Mouse (Mus musculus): ENCODE measurements around the gene Ccng2. TPM values are rescaled to one million over a fixed set of nuclear protein-coding genes. Genes with fewer than 3 reads are reported as not detected.

Ccng2 gene
- polyA plus RNA-seq, 1 experiment: 5.5 TPM

DNA sequence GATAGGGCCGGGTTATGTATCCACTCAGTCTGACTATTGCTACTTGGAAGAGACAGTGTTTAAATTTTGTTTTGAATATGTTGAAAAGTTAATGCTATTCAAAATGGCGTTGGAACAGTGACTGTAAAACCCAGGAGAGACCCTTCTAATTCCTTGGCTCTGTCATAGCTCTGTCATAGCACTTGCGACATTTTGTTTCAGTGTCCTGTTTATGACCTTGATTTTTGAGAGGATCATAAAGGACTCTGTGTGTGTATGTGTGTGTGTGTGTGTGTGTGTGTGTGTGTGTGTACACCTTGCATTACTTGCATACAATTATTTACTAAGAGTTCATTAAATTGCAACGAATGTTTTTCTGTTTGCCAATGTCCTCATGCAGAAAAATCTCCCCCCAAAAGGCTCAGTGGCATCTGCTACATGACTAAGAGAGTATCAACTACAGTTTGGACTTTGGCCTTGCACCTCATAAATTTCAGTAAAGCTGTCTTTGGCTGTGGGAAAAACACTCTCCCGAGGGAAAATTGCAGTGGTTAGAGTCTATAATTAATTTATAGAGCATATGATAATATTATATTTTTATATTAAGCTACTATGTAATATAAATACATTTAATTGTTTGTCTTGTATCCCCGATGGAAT is 17.0 kb upstream of the Ccng2 start:
- Histone ChIP-seq H3K4me1 (ENCODE audit: control insufficient read depth, insufficient read depth, low read length) (no peaks in the 10 kb centered on the region), H3K27ac (ENCODE audit: control insufficient read depth, insufficient read depth, low read depth, low read length) (no peak overlapping the region), H3K4me3 (ENCODE audit: control insufficient read depth, low read depth, low read length) (no peak overlapping the region), H3K27me3 (ENCODE audit: control insufficient read depth, insufficient read depth, low read length) (no peaks in the 10 kb centered on the region), H3K36me3 (ENCODE audit: control insufficient read depth, insufficient read depth, low read length) (no peaks in the 10 kb centered on the region)
- TF ChIP-seq POLR2A (IDR thresholded peaks at IDR 0.05; ENCODE audit: control insufficient read depth, low read depth, low read length) (no peak), CTCF (IDR thresholded peaks at IDR 0.05; ENCODE audit: control insufficient read depth, insufficient read depth, insufficient replicate concordance, low read depth, low read length) (no peak)

DNA sequence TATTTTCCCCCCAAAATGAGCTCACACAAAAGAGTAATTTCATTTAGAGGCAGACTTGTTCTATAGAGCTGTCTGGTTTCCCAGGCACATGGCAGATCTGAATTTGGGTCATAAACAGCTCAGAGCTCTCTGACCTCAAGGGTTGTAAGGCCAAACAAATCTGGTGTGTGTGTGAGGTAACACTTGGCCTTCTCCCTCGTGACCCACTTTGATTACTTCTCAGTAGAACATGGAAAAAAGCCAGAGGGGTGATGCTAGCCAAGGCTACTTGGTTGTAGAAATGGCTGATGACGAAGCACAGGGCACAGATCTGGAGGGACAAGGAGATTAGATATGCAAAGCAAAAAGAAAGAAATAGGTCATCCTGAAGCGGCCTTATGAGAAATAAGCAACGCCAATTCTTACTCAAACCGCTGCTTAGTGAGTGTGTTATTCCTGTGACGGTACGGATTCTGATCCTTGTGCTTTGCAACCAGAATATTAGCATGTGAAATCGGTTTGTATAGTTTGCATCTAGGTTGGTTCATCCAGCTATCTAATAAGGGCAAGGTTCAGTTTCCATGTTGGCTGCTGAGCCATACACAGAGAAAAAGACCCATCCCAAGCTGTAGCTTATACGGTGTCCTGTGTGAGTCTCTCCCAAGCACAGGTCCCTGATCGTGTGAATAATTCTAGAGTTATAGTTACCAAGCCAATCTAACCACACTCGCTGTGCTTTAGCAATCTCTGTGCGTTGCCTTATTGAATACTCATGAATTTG is 15.9 kb upstream of the Ccng2 start:
- no peaks in the 10 kb centered on the region for H3K36me3 ChIP-seq (ENCODE audit: control insufficient read depth, insufficient read depth, low read length)
- H3K4me1 ChIP-seq (ENCODE audit: control insufficient read depth, insufficient read depth, low read length): no peaks in the 10 kb centered on the region
- no peak overlapping the region for H3K4me3 ChIP-seq (ENCODE audit: control insufficient read depth, low read depth, low read length)
- TF ChIP-seq CTCF (IDR thresholded peaks at IDR 0.05; ENCODE audit: control insufficient read depth, insufficient read depth, insufficient replicate concordance, low read depth, low read length) (no peak), POLR2A (IDR thresholded peaks at IDR 0.05; ENCODE audit: control insufficient read depth, low read depth, low read length) (no peak)
- no peaks in the 10 kb centered on the region for H3K27me3 ChIP-seq (ENCODE audit: control insufficient read depth, insufficient read depth, low read length)
- no peak overlapping the region for H3K27ac ChIP-seq (ENCODE audit: control insufficient read depth, insufficient read depth, low read depth, low read length)

DNA sequence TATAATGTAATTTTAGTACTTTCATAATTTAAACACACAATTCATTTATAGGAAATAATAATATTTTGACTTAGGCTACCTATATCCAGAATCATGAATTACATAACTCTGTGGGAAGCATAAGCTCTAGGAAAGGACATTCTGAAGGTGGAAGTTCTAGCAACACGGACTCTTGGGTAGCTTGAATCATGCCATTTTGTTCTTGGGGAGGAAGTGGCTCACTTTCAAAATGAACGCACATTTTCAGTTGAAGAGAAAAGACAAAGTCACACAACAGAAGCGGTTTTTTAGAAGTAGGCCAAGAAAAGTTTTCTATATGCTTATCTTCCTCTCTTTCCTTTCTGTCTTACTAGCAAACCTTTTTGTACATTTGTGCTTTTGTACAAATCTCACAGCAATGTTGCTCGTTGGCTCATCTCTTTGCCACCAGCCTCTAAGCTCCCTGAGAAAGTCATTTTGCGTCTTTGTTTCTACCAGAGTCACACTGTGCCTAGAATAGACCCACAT is 11.2 kb upstream of the Ccng2 start:
- no peaks in the 10 kb centered on the region for H3K36me3 ChIP-seq (ENCODE audit: control insufficient read depth, insufficient read depth, low read length)
- H3K4me1 ChIP-seq (ENCODE audit: control insufficient read depth, insufficient read depth, low read length): no peaks in the 10 kb centered on the region
- no peak overlapping the region for H3K27ac ChIP-seq (ENCODE audit: control insufficient read depth, insufficient read depth, low read depth, low read length)
- H3K27me3 ChIP-seq (ENCODE audit: control insufficient read depth, insufficient read depth, low read length): no peaks in the 10 kb centered on the region
- TF ChIP-seq CTCF (IDR thresholded peaks at IDR 0.05; ENCODE audit: control insufficient read depth, insufficient read depth, insufficient replicate concordance, low read depth, low read length) (no peak), POLR2A (IDR thresholded peaks at IDR 0.05; ENCODE audit: control insufficient read depth, low read depth, low read length) (no peak)
- H3K4me3 ChIP-seq (ENCODE audit: control insufficient read depth, low read depth, low read length): no peak overlapping the region

DNA sequence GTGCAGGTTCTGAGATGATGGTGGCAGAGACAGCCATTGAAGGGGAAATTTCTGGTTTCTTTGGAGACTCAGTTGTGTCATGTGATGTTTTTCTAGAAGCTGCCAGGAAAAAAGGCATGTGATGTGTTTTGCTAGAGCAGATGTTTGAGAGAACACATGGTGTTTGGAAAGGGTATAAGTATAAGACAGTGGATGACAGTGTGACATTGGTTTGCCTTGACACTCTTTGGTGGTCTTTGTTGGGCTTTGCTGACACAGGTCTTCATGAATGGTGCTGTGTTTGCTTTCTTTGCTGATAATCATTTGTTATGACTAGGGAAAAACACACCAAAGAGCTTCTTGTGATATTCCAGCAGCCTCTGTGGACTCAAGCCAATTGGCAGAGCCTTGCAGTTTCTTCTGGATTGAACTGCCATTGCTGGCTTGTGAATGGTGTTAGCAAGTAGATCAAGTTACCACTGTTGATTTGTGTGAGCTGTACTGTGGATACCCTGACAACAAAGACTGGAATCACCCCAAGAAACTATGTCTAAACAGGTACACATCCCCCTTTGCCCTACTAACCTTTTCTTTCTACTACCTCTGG is 10.1 kb upstream of the Ccng2 start:
- H3K4me3 ChIP-seq (ENCODE audit: control insufficient read depth, low read depth, low read length): no peak overlapping the region
- TF ChIP-seq POLR2A (IDR thresholded peaks at IDR 0.05; ENCODE audit: control insufficient read depth, low read depth, low read length): no peak
- TF ChIP-seq CTCF (IDR thresholded peaks at IDR 0.05; ENCODE audit: control insufficient read depth, insufficient read depth, insufficient replicate concordance, low read depth, low read length): no peak
- no peaks in the 10 kb centered on the region for H3K27me3 ChIP-seq (ENCODE audit: control insufficient read depth, insufficient read depth, low read length)
- no peak overlapping the region for H3K27ac ChIP-seq (ENCODE audit: control insufficient read depth, insufficient read depth, low read depth, low read length)
- H3K36me3 ChIP-seq (ENCODE audit: control insufficient read depth, insufficient read depth, low read length): no peaks in the 10 kb centered on the region
- H3K4me1 ChIP-seq (ENCODE audit: control insufficient read depth, insufficient read depth, low read length): no peaks in the 10 kb centered on the region

GRCm38 (mm10) chr5:93259349-93259748 is 7.7 kb upstream of the Ccng2 start:
- H3K27ac ChIP-seq (ENCODE audit: control insufficient read depth, insufficient read depth, low read depth, low read length): no peak overlapping the region
- no peaks in the 10 kb centered on the region for H3K36me3 ChIP-seq (ENCODE audit: control insufficient read depth, insufficient read depth, low read length)
- no peak for TF ChIP-seq CTCF (IDR thresholded peaks at IDR 0.05; ENCODE audit: control insufficient read depth, insufficient read depth, insufficient replicate concordance, low read depth, low read length)
- TF ChIP-seq POLR2A (IDR thresholded peaks at IDR 0.05; ENCODE audit: control insufficient read depth, low read depth, low read length): no peak
- no peak overlapping the region for H3K4me3 ChIP-seq (ENCODE audit: control insufficient read depth, low read depth, low read length)
- no peaks in the 10 kb centered on the region for H3K27me3 ChIP-seq (ENCODE audit: control insufficient read depth, insufficient read depth, low read length)
- H3K4me1 ChIP-seq (ENCODE audit: control insufficient read depth, insufficient read depth, low read length): no peaks in the 10 kb centered on the region

DNA sequence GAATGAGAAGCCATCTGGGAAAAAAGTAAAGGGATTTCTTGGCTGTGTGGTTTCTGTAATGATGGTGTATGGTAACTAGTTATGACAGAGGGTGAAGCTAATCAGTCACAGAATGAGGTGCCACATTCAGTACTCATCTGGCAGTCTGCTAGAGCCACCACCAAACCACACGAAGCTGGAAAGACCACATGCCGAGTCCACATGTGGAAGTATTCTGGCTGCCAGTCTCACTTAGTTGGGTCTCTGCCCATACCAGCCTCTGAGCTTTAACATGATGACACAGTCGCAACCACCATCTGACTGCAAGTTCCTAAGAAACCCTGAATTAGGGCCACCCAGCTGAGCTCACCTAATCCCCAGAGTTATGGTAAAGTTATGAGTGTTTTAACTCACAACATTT is 6.1 kb upstream of the Ccng2 start:
- Histone ChIP-seq H3K36me3 (ENCODE audit: control insufficient read depth, insufficient read depth, low read length) (no peaks in the 10 kb centered on the region), H3K4me3 (ENCODE audit: control insufficient read depth, low read depth, low read length) (no peak overlapping the region), H3K27ac (ENCODE audit: control insufficient read depth, insufficient read depth, low read depth, low read length) (no peak overlapping the region), H3K27me3 (ENCODE audit: control insufficient read depth, insufficient read depth, low read length) (no peaks in the 10 kb centered on the region), H3K4me1 (ENCODE audit: control insufficient read depth, insufficient read depth, low read length) (no peaks in the 10 kb centered on the region)
- no peak for TF ChIP-seq POLR2A (IDR thresholded peaks at IDR 0.05; ENCODE audit: control insufficient read depth, low read depth, low read length)
- TF ChIP-seq CTCF (IDR thresholded peaks at IDR 0.05; ENCODE audit: control insufficient read depth, insufficient read depth, insufficient replicate concordance, low read depth, low read length): no peak

- TF ChIP-seq CTCF (IDR thresholded peaks at IDR 0.05; ENCODE audit: control insufficient read depth, insufficient read depth, insufficient replicate concordance, low read depth, low read length) (no peak), POLR2A (IDR thresholded peaks at IDR 0.05; ENCODE audit: control insufficient read depth, low read depth, low read length) (no peak)
- H3K27ac ChIP-seq (ENCODE audit: control insufficient read depth, insufficient read depth, low read depth, low read length): no peak overlapping the region
- H3K27me3 ChIP-seq (ENCODE audit: control insufficient read depth, insufficient read depth, low read length): no peaks in the 10 kb centered on the region
- no peaks in the 10 kb centered on the region for H3K36me3 ChIP-seq (ENCODE audit: control insufficient read depth, insufficient read depth, low read length)
- H3K4me3 ChIP-seq (ENCODE audit: control insufficient read depth, low read depth, low read length): no peak overlapping the region
- peaks cover 2% of the 10 kb centered on the region for H3K4me1 ChIP-seq (ENCODE audit: control insufficient read depth, insufficient read depth, low read length)
Observed at GRCm38 (mm10) chr5:93262751-93263150, 4.3 kb upstream of the Ccng2 start.
